Mouse (Mus musculus) gastrocnemius, postnatal 36 days (tissue): ENCODE measurements around the gene Hoxd8. TPM values are rescaled to one million over a fixed set of nuclear protein-coding genes. Genes with fewer than 3 reads are reported as not detected.

ENCODE experiments used
- DNase-seq, 2 experiments: peaks; one replicate each; pipeline ENCODE4 v3.0.0; 2022
- intact Hi-C: fragments of 180-260 bp; cut with DNase I; formaldehyde crosslinking; loops from one replicate; pipeline ENCODE4 v1.15.1; 2025
- total RNA-seq, 2 experiments: library from RNA; stranded (reverse); gene quantifications; 2 replicates each; pipeline ENCODE4 v1.2.3; 2021

Gene Hoxd8
- total RNA-seq, 2 experiments from 2014 or later: 38.1 to 38.5 TPM

DNA sequence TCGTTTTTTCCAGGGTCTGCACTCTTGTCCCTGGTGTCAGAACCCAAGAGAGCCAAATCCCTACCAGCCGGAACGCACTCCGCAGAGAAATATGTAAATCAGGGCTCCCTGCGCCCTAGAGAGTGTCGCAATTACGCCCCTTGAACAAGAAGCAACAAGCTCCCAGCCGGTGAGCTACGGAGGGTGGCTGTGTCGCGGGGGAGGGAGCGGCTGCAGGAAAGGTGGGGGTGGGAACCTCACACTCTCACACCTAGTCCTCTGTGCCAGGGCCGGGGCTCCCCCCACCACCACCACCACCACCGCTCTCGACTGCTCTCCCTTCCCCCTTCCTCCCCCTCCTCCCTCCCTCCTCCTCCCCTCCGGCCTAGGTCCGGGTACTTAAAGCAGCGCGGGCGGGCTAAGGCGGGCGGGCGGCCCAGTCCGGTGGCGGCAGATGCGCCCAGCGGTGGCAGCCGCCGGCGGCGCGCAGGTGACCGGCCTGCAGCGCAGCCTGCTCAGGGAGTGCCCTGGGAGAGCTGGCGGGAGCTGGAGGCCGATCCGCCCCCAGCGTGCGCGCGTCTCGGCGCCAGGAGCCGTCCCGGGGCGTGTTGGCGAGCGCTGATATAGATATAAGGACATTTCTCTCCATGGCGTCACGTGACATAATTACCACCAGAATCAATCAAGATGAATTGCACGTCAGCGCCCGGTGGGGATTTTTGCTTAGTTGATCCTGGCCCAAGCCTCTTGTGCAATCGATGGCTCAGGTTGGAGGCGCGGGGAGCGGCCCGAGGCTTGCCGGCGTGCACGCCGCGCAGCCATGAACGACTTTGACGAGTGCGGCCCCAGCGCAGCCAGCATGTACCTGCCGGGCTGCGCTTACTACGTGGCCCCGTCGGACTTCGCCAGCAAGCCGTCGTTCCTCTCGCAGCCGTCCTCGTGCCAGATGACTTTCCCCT, 22.6 kb upstream of the Hoxd8 start:
- DNase-seq: no peak
- intact Hi-C loops: no loop called here

DNA sequence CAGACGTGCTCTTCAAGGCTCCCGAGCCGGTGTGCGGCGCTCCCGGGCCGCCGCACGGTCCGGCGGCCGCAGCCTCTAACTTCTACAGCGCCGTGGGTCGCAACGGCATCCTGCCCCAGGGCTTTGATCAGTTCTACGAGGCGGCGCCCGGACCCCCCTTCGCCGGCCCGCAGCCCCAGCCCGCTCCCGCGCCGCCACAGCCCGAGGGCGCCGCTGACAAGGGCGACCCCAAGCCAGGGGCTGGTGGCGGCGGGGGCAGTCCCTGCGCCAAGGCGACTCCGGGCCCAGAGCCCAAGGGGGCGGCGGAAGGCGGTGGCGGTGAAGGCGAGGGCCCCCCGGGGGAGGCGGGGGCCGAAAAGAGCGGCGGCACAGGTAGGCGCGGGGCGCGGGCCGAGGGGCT, 21.6 kb upstream of the Hoxd8 start:
- intact Hi-C loops: no loop called here
- DNase-seq: no peak

DNA sequence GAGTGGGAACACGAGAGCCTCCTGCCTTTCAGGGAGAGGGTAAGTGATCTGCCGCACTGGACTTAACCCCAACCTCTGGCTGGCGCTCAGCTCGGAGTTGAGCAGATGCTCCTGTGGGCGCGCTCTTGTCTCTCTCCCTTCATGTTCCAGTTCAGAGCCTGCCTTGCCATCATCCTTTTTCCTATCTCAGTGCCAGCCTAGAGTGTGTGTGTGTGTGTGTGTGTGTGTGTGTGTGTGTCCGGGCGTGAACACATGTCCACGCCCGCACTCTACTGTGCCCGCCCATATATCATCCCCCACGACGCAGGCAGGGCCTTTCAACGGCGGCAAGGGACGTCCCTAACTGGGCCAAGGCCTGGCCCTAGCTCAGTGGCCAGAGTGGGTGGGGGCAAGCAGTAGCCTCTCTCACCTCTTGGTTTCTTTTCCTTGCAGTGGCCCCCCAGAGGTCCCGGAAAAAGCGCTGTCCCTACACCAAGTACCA, 20.9 kb upstream of the Hoxd8 start:
- intact Hi-C loops: no loop called here

DNA sequence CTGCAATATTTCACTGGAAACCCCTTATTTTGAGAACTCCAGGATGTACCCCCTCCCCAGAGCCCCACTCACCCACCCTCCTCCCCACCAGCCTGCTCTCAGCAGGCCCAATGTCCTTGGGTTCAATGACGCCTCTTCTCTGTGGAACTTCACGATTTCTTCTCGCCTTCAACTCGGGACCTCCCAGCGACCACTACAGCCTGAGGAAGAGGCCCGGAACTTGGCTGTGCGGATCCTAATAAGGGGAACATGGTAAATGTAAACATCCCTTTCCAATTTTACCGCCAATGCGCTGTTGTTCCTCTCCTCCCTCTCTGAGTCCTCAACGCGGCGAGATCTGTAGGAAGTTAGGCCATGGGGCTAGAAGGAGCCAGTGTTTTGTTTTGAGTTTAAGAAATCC, 20.3 kb upstream of the Hoxd8 start:
- intact Hi-C loops: no loop called here
- no peak for DNase-seq

More for the DNA sequence above, 20.9 kb upstream of the Hoxd8 start:
- DNase-seq: no peak

DNA sequence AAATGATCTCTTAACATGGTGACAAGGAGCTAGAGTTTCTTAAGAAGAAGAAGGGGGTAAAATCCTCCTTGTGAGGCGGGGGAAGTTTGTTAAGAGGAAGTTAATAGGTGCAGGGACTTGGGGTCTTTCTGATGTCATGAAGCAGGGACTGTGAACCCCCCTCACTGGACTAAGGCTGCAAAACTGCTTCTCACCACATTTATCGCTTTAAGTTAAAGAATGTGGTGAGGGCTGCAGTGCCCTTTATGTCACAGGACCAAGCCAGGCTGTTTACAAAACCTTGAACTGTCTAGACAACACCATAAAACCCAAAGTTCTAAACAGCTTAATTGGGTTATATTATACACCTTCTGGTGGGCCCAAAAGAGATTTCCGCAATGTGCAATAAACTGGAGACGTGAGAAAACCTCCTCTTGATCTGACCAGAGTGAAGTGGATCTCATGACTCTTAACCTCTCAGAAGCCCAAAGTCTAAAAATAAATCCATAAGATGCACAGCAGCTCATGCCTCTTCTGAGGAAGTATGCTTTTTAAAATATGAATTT, 19.3 kb upstream of the Hoxd8 start:
- no peak for DNase-seq
- intact Hi-C loops: no loop called here

DNA sequence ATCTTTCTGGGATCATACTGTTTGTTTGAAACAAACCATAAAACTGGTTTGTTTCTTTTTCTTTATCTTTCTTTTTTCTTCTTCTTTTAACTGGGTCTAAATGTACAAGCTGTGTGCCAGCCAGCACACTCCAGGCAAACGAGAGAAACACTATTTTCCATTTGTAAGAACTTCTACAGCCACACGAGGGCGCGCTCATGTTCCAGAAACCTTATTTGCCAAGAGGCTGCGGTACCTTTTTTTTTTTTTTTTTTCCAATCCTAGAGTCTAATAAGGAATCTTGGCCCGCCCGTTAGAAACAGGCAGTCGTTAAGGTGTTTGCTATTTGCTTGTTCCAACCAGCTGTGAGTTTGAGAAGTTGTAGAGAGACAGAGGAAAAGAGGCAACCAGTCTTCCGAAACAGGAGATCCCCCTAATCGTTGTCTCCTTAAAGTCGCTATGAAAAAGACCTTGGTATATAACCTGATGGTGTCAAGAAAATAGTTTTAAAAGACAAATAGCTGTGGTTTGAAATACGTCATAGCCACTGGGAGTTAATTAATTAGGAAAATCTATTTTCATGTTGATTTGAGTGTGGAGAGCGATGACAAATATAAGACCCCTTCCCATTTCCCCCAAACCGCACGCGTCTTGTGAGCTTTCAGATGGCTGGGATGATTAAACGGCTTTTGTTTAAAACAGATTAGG, 18.0 kb upstream of the Hoxd8 start:
- intact Hi-C loops: no loop called here
- peak in 1 of 2 experiments; percentile 61 for DNase-seq

DNA sequence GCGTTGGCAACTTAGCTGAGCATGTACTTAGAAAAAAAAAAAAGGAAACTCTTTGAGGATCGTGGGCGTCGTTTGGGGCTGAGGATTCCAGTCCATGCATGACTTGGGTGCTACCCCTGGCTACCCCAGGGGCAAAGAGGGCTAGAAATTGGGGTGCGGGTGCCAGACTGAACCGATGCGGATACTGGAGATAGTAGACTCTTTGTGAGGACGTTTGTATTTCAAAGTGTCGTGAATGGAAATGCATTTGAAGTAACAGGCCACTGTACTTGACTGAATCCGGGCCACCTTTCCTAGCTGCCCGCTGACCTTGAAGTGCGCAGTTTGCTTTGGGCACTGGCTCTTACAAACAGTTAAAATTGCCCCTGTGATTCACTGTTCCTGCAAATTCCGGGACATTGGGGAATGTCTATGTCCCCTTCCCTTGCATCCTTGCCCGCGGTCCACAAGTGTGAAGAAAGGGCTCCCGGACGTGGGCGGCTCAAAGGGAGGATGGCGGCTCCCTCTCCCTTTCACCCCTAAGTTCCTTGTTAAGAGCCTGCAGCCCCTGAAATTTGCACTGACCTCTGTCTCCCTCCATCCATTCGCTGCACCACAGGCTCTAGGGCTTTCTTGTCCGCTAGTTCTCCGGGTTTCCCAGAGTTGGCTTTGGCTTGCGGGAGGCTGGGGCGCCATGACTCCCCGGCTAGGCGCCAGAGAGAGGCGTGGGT, 17.3 kb upstream of the Hoxd8 start:
- intact Hi-C loops: no loop called here
- no peak for DNase-seq

DNA sequence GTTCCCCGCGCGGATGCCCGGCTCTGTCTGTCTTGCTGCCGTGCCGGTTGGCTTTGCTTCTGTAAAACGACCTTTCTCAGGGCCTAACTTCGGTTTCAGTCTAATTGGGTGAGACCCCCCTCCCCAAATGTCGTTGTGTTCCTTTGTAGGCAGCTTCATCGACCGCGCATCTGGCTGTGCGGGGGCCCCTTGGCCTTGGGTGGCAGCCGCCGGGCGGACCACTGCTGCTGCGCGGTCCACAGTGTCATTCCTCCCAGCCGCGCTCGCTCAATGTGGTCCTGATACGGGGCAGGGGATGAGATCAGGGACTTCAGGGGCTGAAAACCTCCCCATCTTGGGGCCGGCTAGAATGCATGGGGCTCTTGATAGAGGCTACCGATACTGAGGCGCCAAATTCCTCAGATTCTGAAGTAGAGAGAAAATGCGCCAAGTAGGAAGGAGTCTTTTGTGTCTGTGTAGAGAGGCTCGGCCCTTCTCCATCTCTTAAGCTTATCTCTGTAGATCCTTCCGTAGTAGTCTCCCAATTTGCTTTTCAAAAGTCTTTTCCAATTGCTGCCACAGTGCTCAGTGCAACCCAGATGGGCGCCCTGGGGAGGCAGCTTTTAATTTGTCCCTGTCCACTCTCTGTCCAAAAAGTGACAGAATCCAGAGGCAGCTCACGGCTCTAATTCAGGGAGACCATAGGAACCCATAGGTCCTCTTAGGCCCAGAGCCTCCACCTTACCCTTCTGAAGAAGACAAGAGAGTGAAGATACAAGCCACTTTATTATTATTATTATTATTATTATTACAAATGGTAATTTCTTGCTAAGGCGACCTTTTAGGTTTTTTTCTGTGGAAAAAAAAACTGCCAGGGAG, 16.5 kb upstream of the Hoxd8 start:
- DNase-seq: no peak
- intact Hi-C loops: no loop called here

DNA sequence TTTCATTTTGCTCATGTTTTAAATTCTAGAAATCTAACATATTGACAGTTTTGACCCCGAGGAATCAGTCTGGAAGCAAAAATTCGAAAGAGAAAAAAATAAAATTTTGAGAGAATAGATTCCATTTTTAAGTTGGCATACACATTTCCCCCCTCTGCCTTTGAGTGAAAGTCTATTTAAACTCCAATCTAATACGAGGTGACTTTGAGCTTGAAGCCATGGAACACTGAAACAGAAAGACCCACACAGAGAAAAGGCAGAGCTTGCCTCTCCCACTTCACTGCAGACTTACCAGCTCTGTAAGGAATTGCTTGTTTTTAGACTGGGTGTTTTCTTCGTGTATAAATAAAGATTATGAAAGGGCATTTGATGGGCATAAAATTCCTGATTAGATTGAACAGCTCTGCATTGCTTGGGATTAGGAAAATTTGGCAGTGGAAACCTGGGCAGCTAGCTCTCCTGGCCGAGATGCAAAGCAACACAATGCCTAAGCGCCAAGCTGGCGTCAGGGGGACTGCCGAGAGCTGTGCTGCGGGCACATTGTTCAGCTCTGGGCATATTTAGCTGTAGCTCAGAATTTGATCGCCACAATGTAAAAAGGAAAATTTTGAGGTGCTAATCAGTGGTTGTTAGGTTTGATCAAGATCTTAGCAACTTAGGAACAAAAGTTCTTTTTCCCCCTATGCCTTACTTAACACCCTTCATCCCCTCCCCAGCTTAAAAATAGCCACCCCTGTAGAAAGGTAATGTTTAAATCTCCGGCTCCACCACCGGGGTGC, 15.4 kb upstream of the Hoxd8 start:
- no peak for DNase-seq
- intact Hi-C loops: no loop called here

DNA sequence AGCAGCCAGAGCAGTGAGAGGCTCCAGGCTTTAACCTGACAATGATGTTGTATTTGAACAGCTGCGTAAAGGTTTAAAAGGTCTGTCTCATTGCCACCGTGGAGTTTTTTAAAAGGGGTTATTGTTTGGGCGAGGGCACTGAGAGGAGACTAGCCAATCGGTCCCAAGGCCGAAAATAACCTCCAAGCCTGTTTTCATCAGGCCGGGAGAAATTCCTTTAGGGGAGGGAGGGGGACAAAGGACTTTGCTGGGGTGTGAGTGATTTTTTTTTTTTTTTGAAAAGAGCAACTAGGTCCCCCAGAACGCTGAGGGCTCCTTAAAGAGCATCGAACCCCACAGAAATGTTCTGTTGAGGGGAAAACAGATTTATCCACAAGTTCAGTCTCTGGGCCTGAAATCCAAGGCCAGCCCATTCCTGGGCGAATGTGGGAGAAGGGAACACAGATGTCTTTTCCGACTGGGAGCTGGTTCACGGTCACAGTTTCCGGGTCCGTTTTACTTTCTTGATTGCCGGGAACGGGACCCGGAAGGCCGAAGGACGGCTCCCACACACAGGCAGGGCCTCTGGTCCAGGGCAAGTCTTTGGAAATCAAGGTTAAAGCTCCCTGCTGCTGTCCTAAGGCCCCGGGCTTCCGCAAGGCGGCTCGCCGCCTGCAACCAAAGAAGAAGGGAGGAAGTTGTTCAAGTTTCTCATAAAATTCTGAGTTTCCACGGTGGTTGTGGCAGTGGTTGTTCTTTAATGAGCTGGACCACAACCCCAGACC, 14.7 kb upstream of the Hoxd8 start:
- DNase-seq: no peak
- intact Hi-C loops: no loop called here

DNA sequence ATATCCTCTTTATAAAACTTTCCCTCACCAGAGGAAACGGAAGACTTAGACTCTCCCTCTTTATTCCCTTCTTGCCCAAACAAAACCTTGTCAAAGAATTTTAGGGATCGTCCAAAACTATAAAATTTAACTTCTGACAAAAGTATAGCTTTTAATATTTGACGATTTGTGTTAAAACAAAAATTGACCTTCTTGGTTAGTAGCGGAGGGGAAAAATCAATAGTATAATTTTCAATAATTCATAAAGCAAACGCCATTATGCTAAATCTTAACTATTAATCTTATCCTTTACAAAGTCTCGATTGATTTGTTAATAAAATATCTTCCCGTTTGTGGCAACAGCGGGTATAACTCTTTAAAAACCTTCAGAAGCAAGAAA, 14.1 kb upstream of the Hoxd8 start:
- intact Hi-C loops: no loop called here
- DNase-seq: no peak

DNA sequence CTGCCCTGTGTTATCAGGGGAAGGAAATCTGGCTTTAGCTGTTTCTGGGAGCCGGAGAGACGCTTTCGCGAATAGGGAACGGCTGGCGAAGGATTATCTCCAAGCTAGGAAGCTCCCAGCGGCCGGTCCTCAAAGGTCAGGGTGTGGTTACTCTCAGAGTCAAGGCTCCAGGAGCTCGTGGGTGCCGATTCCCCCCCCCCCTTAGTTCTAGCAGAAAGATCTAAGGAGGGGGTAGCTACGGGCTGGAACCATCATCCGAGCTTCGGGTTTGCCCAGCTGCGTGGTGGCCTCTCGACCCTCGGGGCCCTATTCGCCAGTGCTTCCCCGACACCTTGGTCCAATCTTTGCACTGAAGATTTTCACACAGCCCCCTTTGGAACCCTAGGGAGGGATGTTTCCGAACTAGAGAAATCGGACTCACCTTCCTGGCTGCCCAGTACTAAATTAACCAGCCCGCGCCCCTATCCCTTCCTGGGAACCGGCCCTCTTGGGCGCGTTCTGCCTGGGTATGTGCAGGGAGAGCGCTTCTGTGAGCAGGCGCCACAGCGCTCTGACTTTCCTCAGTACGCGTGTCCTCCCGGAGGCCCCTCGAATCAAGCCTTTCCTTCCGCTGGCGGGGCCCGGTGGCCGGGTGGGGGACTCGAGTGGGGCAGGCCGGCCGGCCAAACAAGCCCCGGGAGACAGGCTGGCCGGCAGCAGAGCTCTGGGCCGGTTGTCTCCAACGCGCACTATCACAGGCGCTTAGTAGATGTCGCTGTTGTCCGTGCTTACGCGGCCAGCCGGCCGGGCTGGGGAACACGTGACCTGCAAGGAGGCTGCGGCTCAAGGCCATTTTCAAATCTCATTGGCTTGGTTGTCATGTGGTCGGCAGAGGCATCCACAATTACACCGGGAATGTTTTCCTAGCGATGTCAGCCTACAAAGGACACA, 13.1 kb upstream of the Hoxd8 start, which contains the start of gene Hoxd10:
Gene Hoxd10, plus strand, starts transcription at position 903 of the 930 bp plus-strand sequence.
- peak in 1 of 2 experiments; percentile 74 for DNase-seq
- intact Hi-C loops: no loop called here

DNA sequence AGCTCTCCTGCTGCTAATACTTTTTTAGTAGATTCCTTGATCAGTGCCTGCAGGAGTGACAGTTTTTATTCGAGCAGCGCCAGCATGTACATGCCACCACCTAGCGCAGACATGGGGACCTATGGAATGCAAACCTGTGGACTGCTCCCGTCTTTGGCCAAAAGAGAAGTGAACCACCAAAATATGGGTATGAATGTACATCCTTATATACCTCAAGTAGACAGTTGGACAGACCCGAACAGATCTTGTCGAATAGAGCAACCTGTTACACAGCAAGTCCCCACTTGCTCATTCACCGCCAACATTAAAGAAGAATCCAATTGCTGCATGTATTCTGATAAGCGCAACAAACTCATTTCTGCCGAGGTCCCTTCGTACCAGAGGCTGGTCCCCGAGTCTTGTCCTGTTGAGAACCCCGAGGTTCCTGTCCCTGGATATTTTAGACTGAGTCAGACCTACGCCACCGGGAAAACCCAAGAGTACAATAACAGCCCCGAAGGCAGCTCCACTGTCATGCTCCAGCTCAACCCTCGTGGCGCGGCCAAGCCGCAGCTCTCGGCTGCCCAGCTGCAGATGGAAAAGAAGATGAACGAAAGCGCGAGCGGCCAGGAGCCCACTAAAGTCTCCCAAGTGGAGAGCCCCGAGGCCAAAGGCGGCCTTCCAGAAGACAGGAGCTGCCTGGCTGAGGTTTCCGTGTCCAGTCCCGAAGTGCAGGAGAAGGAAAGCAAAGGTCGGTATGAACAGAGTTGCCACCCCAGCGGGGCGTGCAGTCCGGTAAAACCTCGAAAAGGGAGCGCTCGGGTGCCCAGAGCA, 12.2 kb upstream of the Hoxd8 start:
- intact Hi-C loops: no loop called here
- DNase-seq: no peak

DNA sequence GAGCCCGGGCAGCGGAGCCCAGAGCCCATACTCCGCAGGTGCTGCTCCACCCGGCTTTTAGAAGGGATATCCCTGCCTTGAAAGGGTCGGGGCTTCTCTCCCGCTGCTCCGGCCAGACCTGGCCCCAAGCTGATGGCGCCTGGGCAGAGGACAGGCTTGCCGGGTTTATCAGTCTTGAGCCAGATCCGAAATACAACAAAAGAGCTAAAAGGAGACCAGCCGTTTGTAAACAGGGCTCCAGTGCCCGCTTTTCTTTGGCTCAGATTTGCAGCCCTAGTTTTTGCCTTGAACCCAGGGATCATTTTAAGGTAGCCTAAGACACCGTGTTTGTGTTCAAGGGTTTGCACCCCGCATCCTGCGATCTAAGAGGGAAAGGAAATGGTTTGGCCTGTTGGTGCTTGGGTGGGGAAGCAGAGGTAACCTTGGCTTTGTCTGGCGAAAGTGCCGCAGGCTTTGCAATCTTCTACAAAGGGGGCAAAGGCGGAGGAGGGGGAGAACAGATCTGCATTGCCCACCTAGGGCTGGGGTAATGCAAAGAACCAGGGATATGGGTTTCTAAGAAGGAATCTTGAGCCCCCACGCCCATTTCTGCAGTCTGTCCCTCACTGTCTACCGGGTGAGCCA, 11.5 kb upstream of the Hoxd8 start:
- DNase-seq: no peak
- intact Hi-C loops: no loop called here

DNA sequence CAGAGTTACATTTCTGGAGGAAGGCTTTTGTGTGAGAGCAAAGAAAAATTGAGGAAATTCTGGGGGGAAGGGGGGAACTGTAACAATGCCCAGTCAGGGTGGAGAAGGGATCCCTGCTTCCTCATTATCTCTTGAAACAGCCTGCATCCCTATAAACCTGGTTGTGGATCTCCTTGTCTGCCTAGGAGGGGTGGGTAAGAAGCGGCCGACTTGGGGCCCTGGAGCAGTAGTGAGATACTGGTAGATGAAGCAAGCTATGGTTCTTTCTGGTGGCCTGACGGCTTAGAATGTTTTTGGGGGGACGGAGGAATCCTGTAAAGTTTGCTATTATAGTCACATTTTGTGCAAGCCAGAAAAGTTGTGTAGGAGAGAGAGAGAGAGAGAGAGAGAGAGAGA, 11.0 kb upstream of the Hoxd8 start:
- no peak for DNase-seq
- intact Hi-C loops: no loop called here

DNA sequence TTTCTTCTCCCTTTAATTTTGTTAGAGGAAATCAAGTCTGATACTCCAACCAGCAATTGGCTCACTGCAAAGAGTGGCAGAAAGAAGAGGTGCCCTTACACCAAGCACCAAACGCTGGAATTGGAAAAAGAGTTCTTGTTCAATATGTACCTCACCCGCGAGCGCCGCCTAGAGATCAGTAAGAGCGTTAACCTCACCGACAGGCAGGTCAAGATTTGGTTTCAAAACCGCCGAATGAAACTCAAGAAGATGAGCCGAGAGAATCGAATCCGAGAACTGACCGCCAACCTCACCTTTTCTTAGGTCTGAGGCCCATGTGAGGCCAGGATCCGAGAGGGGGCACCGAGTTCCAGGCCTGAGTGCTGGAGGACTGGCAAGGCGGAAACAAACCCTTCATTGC, 10.3 kb upstream of the Hoxd8 start:
- no peak for DNase-seq
- intact Hi-C loops: no loop called here
